Mouse (Mus musculus): ENCODE results near the gene Myh3. TPM values are rescaled to one million over a fixed set of nuclear protein-coding genes. Genes with fewer than 3 reads are reported as not detected.

Myh3 gene
- polyA plus RNA-seq, 1 experiment from 2014 or later, result 0.09 TPM

DNA sequence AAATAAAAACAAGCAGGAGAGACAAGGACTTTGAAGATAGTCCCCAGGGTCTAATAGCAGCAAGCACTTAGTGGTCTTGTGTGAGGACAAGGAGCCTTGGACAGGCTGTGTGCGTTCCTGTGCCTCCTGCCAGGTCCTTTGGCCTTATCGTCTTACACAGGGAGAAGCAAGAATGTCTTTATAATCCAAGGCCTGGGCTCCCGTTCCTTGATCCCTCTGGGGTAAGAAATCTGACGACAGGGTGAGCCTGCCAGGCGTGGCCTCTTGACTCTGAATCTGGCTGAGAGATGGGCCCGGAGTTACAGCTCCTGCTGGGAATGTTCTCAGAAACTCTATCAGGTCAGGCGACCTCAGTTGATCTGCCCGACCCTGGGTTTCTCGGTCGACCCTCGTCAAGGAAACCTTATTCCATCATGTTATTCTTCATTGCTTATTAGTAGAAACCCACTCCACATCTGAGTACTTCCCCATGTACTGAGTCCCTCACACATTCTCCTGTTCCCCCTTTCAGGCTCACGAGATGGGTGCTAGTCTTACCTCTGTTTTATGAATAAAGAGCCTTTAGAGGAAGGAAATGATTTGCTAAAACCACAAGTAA is 42.7 kb downstream of the Myh3 start:
- H3K9ac ChIP-seq (replicated peaks; ENCODE audit: low read depth, low read length), result no peak overlapping the region
- H3K4me1 ChIP-seq (replicated peaks; ENCODE audit: control insufficient read depth, insufficient read depth, low read length), result no peaks in the 10 kb centered on the region
- no peak overlapping the region for H3K27ac ChIP-seq (ENCODE audit: low read length)
- ATAC-seq, result no peak
- no peaks in the 10 kb centered on the region for H3K36me3 ChIP-seq (ENCODE audit: control insufficient read depth, insufficient read depth)
- H3K9me3 ChIP-seq (ENCODE audit: control insufficient read depth, low read length), result no peaks in the 10 kb centered on the region
- 65% methylated on average over 12 of the region's 12 CpGs for WGBS
- H3K4me2 ChIP-seq (ENCODE audit: low read length), result no peak overlapping the region
- H3K27me3 ChIP-seq (replicated peaks; ENCODE audit: control insufficient read depth, insufficient read depth, low read length), result no peaks in the 10 kb centered on the region
- no peak overlapping the region for H3K4me3 ChIP-seq (replicated peaks; ENCODE audit: low read length)

DNA sequence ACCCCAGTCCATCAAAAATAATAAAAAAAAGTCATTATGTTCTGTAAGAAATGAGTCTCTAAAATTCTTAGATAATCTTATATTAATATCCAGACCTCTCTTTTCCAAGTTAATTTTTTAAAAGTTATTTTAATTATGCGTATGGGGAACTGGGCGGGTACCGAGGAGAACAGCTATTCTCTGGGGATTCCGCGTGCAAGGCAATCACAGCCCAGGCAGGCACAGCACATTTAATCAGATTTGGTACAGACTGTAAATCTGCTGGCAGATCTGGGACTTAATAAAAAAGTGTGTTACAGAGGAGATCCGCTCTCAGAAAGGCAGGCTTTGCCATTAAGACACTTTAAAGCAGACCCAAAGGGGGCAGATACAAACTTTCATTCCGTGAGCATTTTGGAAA is 46.8 kb downstream of the Myh3 start:
- Histone ChIP-seq H3K4me3 (replicated peaks; ENCODE audit: low read length) (no peak overlapping the region), H3K27ac (ENCODE audit: low read length) (no peak overlapping the region), H3K27me3 (replicated peaks; ENCODE audit: control insufficient read depth, insufficient read depth, low read length) (no peaks in the 10 kb centered on the region), H3K9ac (replicated peaks; ENCODE audit: low read depth, low read length) (no peak overlapping the region), H3K36me3 (ENCODE audit: control insufficient read depth, insufficient read depth) (no peaks in the 10 kb centered on the region), H3K9me3 (ENCODE audit: control insufficient read depth, low read length) (no peaks in the 10 kb centered on the region), H3K4me1 (replicated peaks; ENCODE audit: control insufficient read depth, insufficient read depth, low read length) (no peaks in the 10 kb centered on the region), H3K4me2 (ENCODE audit: low read length) (no peak overlapping the region)
- 81% methylated on average over 7 of the region's 7 CpGs for WGBS
- no peak for ATAC-seq

GRCm38 (mm10) chr11:67125361-67125760 is 47.3 kb downstream of the Myh3 start:
- no peak for ATAC-seq
- Histone ChIP-seq H3K4me1 (replicated peaks; ENCODE audit: control insufficient read depth, insufficient read depth, low read length) (no peaks in the 10 kb centered on the region), H3K36me3 (ENCODE audit: control insufficient read depth, insufficient read depth) (no peaks in the 10 kb centered on the region), H3K27me3 (replicated peaks; ENCODE audit: control insufficient read depth, insufficient read depth, low read length) (no peaks in the 10 kb centered on the region), H3K9ac (replicated peaks; ENCODE audit: low read depth, low read length) (no peak overlapping the region), H3K27ac (ENCODE audit: low read length) (no peak overlapping the region), H3K9me3 (ENCODE audit: control insufficient read depth, low read length) (no peaks in the 10 kb centered on the region), H3K4me2 (ENCODE audit: low read length) (no peak overlapping the region), H3K4me3 (replicated peaks; ENCODE audit: low read length) (no peak overlapping the region)
- 84% methylated on average over 17 of the region's 17 CpGs for WGBS

DNA sequence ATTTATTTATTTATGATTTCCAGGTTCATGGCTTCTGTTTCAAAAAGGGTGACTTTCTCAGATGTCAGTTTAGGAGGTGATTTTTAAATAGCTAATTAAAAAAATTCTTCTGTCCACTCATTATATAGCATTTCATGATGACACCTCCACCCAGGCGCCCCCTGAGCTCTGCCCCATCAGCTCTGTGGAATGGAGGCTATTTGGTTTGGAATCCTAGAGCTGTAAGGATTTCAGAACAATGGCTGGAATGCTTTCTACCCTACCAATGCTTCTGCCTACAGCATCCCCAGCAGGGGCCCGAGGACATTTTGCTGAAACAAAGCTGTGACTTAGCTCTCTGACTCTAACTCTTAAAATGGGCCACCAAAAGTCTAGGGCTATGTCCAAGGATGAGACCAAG is 55.4 kb downstream of the Myh3 start:
- Histone ChIP-seq H3K9me3 (ENCODE audit: control insufficient read depth, low read length) (no peaks in the 10 kb centered on the region), H3K4me2 (ENCODE audit: low read length) (no peak overlapping the region), H3K9ac (replicated peaks; ENCODE audit: low read depth, low read length) (no peak overlapping the region), H3K36me3 (ENCODE audit: control insufficient read depth, insufficient read depth) (no peaks in the 10 kb centered on the region), H3K4me1 (replicated peaks; ENCODE audit: control insufficient read depth, insufficient read depth, low read length) (no peaks in the 10 kb centered on the region), H3K4me3 (replicated peaks; ENCODE audit: low read length) (no peak overlapping the region), H3K27ac (ENCODE audit: low read length) (no peak overlapping the region), H3K27me3 (replicated peaks; ENCODE audit: control insufficient read depth, insufficient read depth, low read length) (no peaks in the 10 kb centered on the region)
- WGBS, result 77% methylated on average over 2 of the region's 2 CpGs
- ATAC-seq, result no peak

GRCm38 (mm10) chr11:67134654-67135053 is 56.6 kb downstream of the Myh3 start:
- WGBS, result 83% methylated on average over 6 of the region's 6 CpGs
- ATAC-seq, result no peak

GRCm38 (mm10) chr11:67135532-67135931 is 57.4 kb downstream of the Myh3 start:
- no peaks in the 10 kb centered on the region for H3K9me3 ChIP-seq (ENCODE audit: control insufficient read depth, low read length)
- no peak overlapping the region for H3K9ac ChIP-seq (replicated peaks; ENCODE audit: low read depth, low read length)
- WGBS, result 94% methylated on average over 2 of the region's 2 CpGs
- no peak overlapping the region for H3K4me2 ChIP-seq (ENCODE audit: low read length)
- H3K27me3 ChIP-seq (replicated peaks; ENCODE audit: control insufficient read depth, insufficient read depth, low read length), result no peaks in the 10 kb centered on the region
- ATAC-seq, result no peak
- H3K27ac ChIP-seq (ENCODE audit: low read length), result no peak overlapping the region
- no peaks in the 10 kb centered on the region for H3K36me3 ChIP-seq (ENCODE audit: control insufficient read depth, insufficient read depth)
- H3K4me1 ChIP-seq (replicated peaks; ENCODE audit: control insufficient read depth, insufficient read depth, low read length), result no peaks in the 10 kb centered on the region
- no peak overlapping the region for H3K4me3 ChIP-seq (replicated peaks; ENCODE audit: low read length)

More at GRCm38 (mm10) chr11:67134654-67135053, 56.6 kb downstream of the Myh3 start:
- H3K36me3 ChIP-seq (ENCODE audit: control insufficient read depth, insufficient read depth), result no peaks in the 10 kb centered on the region
- no peak overlapping the region for H3K4me2 ChIP-seq (ENCODE audit: low read length)
- no peaks in the 10 kb centered on the region for H3K9me3 ChIP-seq (ENCODE audit: control insufficient read depth, low read length)
- no peak overlapping the region for H3K4me3 ChIP-seq (replicated peaks; ENCODE audit: low read length)
- H3K4me1 ChIP-seq (replicated peaks; ENCODE audit: control insufficient read depth, insufficient read depth, low read length), result no peaks in the 10 kb centered on the region
- no peak overlapping the region for H3K27ac ChIP-seq (ENCODE audit: low read length)
- no peaks in the 10 kb centered on the region for H3K27me3 ChIP-seq (replicated peaks; ENCODE audit: control insufficient read depth, insufficient read depth, low read length)
- H3K9ac ChIP-seq (replicated peaks; ENCODE audit: low read depth, low read length), result no peak overlapping the region

DNA sequence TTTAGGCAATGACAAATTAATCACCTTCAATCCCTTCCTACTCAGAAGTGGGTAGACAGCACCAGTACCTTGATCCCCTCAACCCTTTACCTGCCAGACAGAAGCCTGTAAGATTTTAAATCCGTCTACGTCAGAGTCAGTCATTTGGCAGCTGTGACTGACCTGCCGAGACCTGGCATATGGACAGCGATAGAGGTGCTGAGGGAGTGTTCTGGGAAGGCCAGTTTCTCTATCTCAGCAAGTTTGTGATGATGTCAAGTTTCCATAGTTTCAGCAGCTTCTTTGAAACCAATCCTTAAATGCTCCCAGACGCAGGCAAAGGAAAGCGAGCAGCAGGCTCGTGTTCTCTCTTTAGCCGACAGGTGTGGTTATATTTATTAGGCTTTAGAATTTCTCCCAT is 61.5 kb downstream of the Myh3 start:
- no peak for ATAC-seq
- 87% methylated on average over 8 of the region's 8 CpGs for WGBS
- no peak overlapping the region for H3K27ac ChIP-seq (ENCODE audit: low read length)
- no peaks in the 10 kb centered on the region for H3K4me1 ChIP-seq (replicated peaks; ENCODE audit: control insufficient read depth, insufficient read depth, low read length)
- H3K27me3 ChIP-seq (replicated peaks; ENCODE audit: control insufficient read depth, insufficient read depth, low read length), result no peaks in the 10 kb centered on the region
- H3K9me3 ChIP-seq (ENCODE audit: control insufficient read depth, low read length), result no peaks in the 10 kb centered on the region
- H3K4me2 ChIP-seq (ENCODE audit: low read length), result no peak overlapping the region
- H3K9ac ChIP-seq (replicated peaks; ENCODE audit: low read depth, low read length), result no peak overlapping the region
- H3K36me3 ChIP-seq (ENCODE audit: control insufficient read depth, insufficient read depth), result no peaks in the 10 kb centered on the region
- no peak overlapping the region for H3K4me3 ChIP-seq (replicated peaks; ENCODE audit: low read length)

DNA sequence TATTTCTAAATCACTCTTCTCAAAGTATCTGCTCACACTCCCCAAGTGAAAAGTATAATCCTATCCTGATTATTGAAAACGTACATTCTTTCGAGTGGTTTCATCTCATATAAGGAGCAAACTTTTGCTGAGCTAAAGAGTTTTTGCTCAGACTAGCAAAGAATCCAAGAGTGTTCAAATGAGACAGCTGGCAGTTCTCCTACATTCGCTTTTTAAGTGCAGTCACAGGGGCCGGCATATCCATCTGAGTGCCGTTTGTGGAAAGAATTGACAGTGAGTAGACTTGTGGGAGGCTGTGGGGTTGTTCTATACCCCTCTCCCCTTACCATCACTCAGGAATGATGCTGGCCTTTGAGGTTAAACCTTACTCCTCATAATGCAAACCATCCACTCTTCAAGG is 62.1 kb downstream of the Myh3 start:
- Histone ChIP-seq H3K27me3 (replicated peaks; ENCODE audit: control insufficient read depth, insufficient read depth, low read length) (no peaks in the 10 kb centered on the region), H3K4me2 (ENCODE audit: low read length) (no peak overlapping the region), H3K4me3 (replicated peaks; ENCODE audit: low read length) (no peak overlapping the region), H3K9ac (replicated peaks; ENCODE audit: low read depth, low read length) (no peak overlapping the region), H3K27ac (ENCODE audit: low read length) (no peak overlapping the region), H3K9me3 (ENCODE audit: control insufficient read depth, low read length) (no peaks in the 10 kb centered on the region), H3K36me3 (ENCODE audit: control insufficient read depth, insufficient read depth) (no peaks in the 10 kb centered on the region), H3K4me1 (replicated peaks; ENCODE audit: control insufficient read depth, insufficient read depth, low read length) (no peaks in the 10 kb centered on the region)
- WGBS, result 82% methylated on average over 5 of the region's 5 CpGs
- no peak for ATAC-seq

GRCm38 (mm10) chr11:67141031-67141430 is 62.9 kb downstream of the Myh3 start:
- Histone ChIP-seq H3K36me3 (ENCODE audit: control insufficient read depth, insufficient read depth) (no peaks in the 10 kb centered on the region), H3K27me3 (replicated peaks; ENCODE audit: control insufficient read depth, insufficient read depth, low read length) (no peaks in the 10 kb centered on the region), H3K4me1 (replicated peaks; ENCODE audit: control insufficient read depth, insufficient read depth, low read length) (no peaks in the 10 kb centered on the region), H3K4me2 (ENCODE audit: low read length) (no peak overlapping the region), H3K9ac (replicated peaks; ENCODE audit: low read depth, low read length) (no peak overlapping the region), H3K27ac (ENCODE audit: low read length) (no peak overlapping the region), H3K9me3 (ENCODE audit: control insufficient read depth, low read length) (no peaks in the 10 kb centered on the region), H3K4me3 (replicated peaks; ENCODE audit: low read length) (no peak overlapping the region)
- 80% methylated on average over 6 of the region's 6 CpGs for WGBS
- ATAC-seq, result no peak

- H3K4me3 ChIP-seq (replicated peaks; ENCODE audit: low read length), result no peak overlapping the region
- no peaks in the 10 kb centered on the region for H3K4me1 ChIP-seq (replicated peaks; ENCODE audit: control insufficient read depth, insufficient read depth, low read length)
- no peaks in the 10 kb centered on the region for H3K36me3 ChIP-seq (ENCODE audit: control insufficient read depth, insufficient read depth)
- H3K27me3 ChIP-seq (replicated peaks; ENCODE audit: control insufficient read depth, insufficient read depth, low read length), result no peaks in the 10 kb centered on the region
- ATAC-seq, result no peak
- no peaks in the 10 kb centered on the region for H3K9me3 ChIP-seq (ENCODE audit: control insufficient read depth, low read length)
- H3K27ac ChIP-seq (ENCODE audit: low read length), result no peak overlapping the region
- 58% methylated on average over 4 of the region's 4 CpGs for WGBS
- H3K9ac ChIP-seq (replicated peaks; ENCODE audit: low read depth, low read length), result no peak overlapping the region
- no peak overlapping the region for H3K4me2 ChIP-seq (ENCODE audit: low read length)
These were observed 63.9 kb downstream of the Myh3 start for GRCm38 (mm10) chr11:67142047-67142446.
